Mouse (Mus musculus): ENCODE data around the gene Rpl28.
"Not testable (repeated sequence)": the region's sequence is repeated elsewhere in the genome, so short reads cannot be mapped to it uniquely, and the experiment has no call there.

DNA sequence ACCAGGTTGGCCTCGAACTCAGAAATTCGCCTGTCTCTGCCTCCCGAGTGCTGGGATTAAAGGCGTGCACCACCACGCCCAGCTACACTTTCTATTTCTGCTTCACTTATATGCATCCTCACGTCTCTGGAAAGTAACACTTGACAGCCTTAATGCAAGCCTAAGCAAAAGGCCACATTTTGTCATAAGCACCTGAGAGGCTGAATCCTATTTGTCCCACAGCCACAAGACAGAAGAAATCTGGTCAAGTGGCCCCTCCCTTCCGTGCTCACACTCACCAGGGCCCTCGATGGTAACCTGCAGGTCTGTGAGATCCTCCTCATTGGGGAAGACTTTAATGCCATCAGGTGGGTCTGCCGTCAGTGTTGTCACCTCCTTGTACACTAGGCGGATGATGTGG is 18.5 kb downstream of the Rpl28 start:
- TF ChIP-seq E2F4 (IDR thresholded peaks at IDR 0.05; ENCODE audit: insufficient replicate concordance, low read depth, low read length); CTCF (conservative IDR thresholded peaks at IDR 0.05 in 1 of 2, IDR thresholded peaks at IDR 0.05 in 1 of 2; ENCODE audit: low read depth in 2 of 2, low read length in 2 of 2); EP300 (IDR thresholded peaks at IDR 0.05; ENCODE audit: low read length); ZNF384 (IDR thresholded peaks at IDR 0.05; ENCODE audit: low read depth, low read length); POLR2A (IDR thresholded peaks at IDR 0.05; ENCODE audit: low read depth, low read length); POLR2AphosphoS2 (IDR thresholded peaks at IDR 0.05; ENCODE audit: low read depth, low read length); MAFK (IDR thresholded peaks at IDR 0.05; ENCODE audit: insufficient replicate concordance, low read length); NELFE (IDR thresholded peaks at IDR 0.05; ENCODE audit: low read depth, low read length); ETS1 (conservative IDR thresholded peaks at IDR 0.05; ENCODE audit: low read depth, low read length): not testable (repeated sequence)

All from CH12.LX (cell line).